In the genomic region with DNA sequence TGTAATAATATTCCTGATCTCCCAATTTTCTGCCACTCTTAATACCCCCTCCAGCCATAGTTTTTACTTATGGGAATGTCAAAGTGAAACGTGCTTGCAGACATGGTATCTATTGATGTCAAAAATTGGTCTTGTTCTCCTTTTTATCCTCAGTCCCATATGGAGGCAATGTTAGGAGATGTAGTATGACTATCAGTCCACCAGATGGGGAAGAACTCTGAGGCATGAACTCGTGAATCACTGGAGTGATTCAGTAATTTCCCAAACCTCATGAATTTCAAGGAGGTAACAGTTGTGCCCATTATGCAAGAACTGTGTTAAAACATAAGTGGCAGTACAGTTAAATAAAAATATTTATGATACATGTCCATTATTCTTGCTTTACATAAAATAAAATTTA, we compare ENCODE assay signal across 24 mouse cellular contexts.
DNase-seq lines count a peak whose midpoint lies in the region; ATAC-seq and TF ChIP-seq lines count a peak whose summit lies in the region.
"Had no signal": no experiment of that assay in that cellular context is flagged by ENCODE, and none has a peak within 500 bp of the region (broad histone marks: within the 10 kb centered on the region; RNA-seq: fewer than 3 reads in every experiment).

No protein-coding gene starts in this region.

- H3K9ac ChIP-seq in stomach, postnatal 0 days (ENCODE audit: low read length) = no peak overlapping the region
- H3K9ac ChIP-seq: embryonic facial prominence, embryonic 15.5 days; hindbrain, embryonic 14.5 days had no signal

- TF ChIP-seq EP300 in stomach, postnatal 0 days (optimal IDR thresholded peaks at IDR 0.05) = no peak

- peak; percentile 20 for TF ChIP-seq CTCF in left cerebral cortex, adult 2 months (IDR thresholded peaks at IDR 0.05)
- TF ChIP-seq CTCF in stomach, postnatal 0 days (IDR thresholded peaks at IDR 0.05; ENCODE audit: low read depth) = 0 out of 2 replicates have a peak, but pooled peaks have one; percentile 19
- TF ChIP-seq CTCF in gastrocnemius, adult 2 months (IDR thresholded peaks at IDR 0.05) = no peak

- WGBS in stomach, postnatal 0 days = 61% methylated on average over 2 of the region's 2 CpGs

- H3K27me3 ChIP-seq in stomach, postnatal 0 days (ENCODE audit: control insufficient read depth, insufficient read depth, low read length) = no peaks in the 10 kb centered on the region
- H3K27me3 ChIP-seq: embryonic facial prominence, embryonic 15.5 days had no signal

- H3K4me1 ChIP-seq in stomach, postnatal 0 days (replicated peaks; ENCODE audit: control insufficient read depth, insufficient read depth) = no peaks in the 10 kb centered on the region
- H3K4me1 ChIP-seq: embryonic facial prominence, embryonic 15.5 days; forebrain, embryonic 10.5 days; heart, embryonic 10.5 days had no signal

- H3K36me3 ChIP-seq in stomach, postnatal 0 days (ENCODE audit: control insufficient read depth, insufficient read depth, low read length) = no peaks in the 10 kb centered on the region
- H3K36me3 ChIP-seq: embryonic facial prominence, embryonic 15.5 days; forebrain, embryonic 10.5 days; G1E; heart, embryonic 10.5 days had no signal

- no peak overlapping the region for H3K4me2 ChIP-seq in stomach, postnatal 0 days (replicated peaks; ENCODE audit: low read depth)
- H3K4me2 ChIP-seq: embryonic facial prominence, embryonic 15.5 days; hindbrain, embryonic 14.5 days had no signal

- no peak for DNase-seq in frontal cortex, postnatal 36 days (ENCODE audit: low spot score in 2 of 2)
- DNase-seq in left cerebral cortex, adult 2 months (ENCODE audit: extremely low spot score in 1 of 2, low spot score in 2 of 2) = no peak
- DNase-seq in left cerebral cortex, adult 9 months (ENCODE audit: low spot score in 2 of 2) = no peak
- peak; percentile 2 for DNase-seq in adipocyte (ENCODE audit: low spot score)
- no peak for DNase-seq in stomach, postnatal 0 days (ENCODE audit: low spot score)
- no peak for DNase-seq in gastrocnemius, adult 2 months
- DNase-seq: adrenal gland, postnatal 14 days; B cell, adult 2 months; cerebellum, adult 2 months; cerebellum, postnatal 14 days; embryo, embryonic 11 days; gastrocnemius, postnatal 36 days; heart, adult 11 months; heart, postnatal 14 days; kidney, adult 8-10 months had no signal

- peak; percentile 81 for ATAC-seq in frontal cortex, adult (ENCODE audit: low TSS enrichment)
- ATAC-seq in stomach, postnatal 0 days (ENCODE audit: low FRiP score, low TSS enrichment) = no peak
- ATAC-seq: CD4-positive, CD25-positive, alpha-beta regulatory T cell, adult 4 months; intestine, postnatal 0 days had no signal

- no peaks in the 10 kb centered on the region for H3K9me3 ChIP-seq in stomach, postnatal 0 days (ENCODE audit: control insufficient read depth, low read length)
- H3K9me3 ChIP-seq: embryonic facial prominence, embryonic 15.5 days; forebrain, embryonic 10.5 days; heart, embryonic 10.5 days had no signal

- no peak overlapping the region for H3K4me3 ChIP-seq in left cerebral cortex, adult 2 months
- H3K4me3 ChIP-seq in stomach, postnatal 0 days (ENCODE audit: low read depth, low read length) = no peak overlapping the region
- H3K4me3 ChIP-seq in gastrocnemius, adult 2 months = no peak overlapping the region
- H3K4me3 ChIP-seq: embryonic facial prominence, embryonic 15.5 days; erythroblast, embryonic 14.5 days; forebrain, embryonic 10.5 days; heart, embryonic 10.5 days had no signal

- intact Hi-C loops in left cerebral cortex, adult 2 months (cut with DNase I) = no loop called here
- intact Hi-C loops in gastrocnemius, adult 2 months (cut with DNase I) = no loop called here

- no peak overlapping the region for H3K27ac ChIP-seq in left cerebral cortex, adult 2 months
- H3K27ac ChIP-seq in stomach, postnatal 0 days (replicated peaks) = no peak overlapping the region
- no peak overlapping the region for H3K27ac ChIP-seq in gastrocnemius, adult 2 months
- H3K27ac ChIP-seq: embryonic facial prominence, embryonic 15.5 days; forebrain, embryonic 10.5 days; heart, embryonic 10.5 days; hindbrain, embryonic 14.5 days had no signal
